Mouse (Mus musculus) T-cell, adult 2 months (primary cell): ENCODE measurements around the gene Gm20888.
"Not testable (repeated sequence)": the region's sequence is repeated elsewhere in the genome, so short reads cannot be mapped to it uniquely, and the experiment has no call there.

Experiments
- DNase-seq: peaks from one replicate; pipeline ENCODE4 v3.0.0; 2022; ENCODE audit warnings: low spot score

Gm20888 gene

DNA sequence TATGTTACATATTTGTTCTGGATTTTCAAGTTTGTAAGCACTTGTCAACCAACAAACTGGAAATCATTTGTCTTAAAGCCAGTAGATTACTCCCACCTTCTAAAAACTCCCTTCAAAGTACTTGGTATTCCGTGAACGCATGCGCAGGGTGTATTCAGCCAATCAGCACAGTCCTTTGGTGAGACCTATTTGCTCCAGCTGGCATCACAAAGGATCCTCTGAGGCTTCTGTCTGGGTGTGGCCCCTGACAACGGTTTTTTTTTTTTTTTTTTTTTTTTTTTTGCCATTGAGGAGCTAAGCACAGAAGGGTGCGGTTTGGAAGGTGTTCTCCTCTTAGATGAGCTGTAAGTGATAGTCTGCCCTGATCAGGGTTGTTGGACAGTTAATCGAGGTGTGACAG, at the start of gene Gm20888:
Gm20888 (plus strand) TSS at position 301 of the 400 bp plus-strand sequence.
- not testable (repeated sequence) for DNase-seq
